8 mouse cellular contexts compared by ENCODE assay signal in genomic region chr7:97480290-97480689, GRCm38 (mm10). TPM values are rescaled to one million over a fixed set of nuclear protein-coding genes. Genes with fewer than 3 reads are reported as not detected.
DNase-seq lines count a peak whose midpoint lies in the region; ATAC-seq and TF ChIP-seq lines count a peak whose summit lies in the region.

No protein-coding gene starts in this region.

- H3K36me3 ChIP-seq in forebrain, embryonic 10.5 days (replicated peaks) = peaks cover 10% of the 10 kb centered on the region
- peaks cover 6% of the 10 kb centered on the region for H3K36me3 ChIP-seq in neural tube, embryonic 12.5 days

- 35% methylated on average over 3 of the region's 3 CpGs for WGBS in forebrain, embryonic 10.5 days
- WGBS in large intestine, adult 2 months = 11% methylated on average over 3 of the region's 3 CpGs
- WGBS in neural tube, embryonic 12.5 days = 33% methylated on average over 3 of the region's 3 CpGs

- peak; percentile 27; the same call in 1 of the 2 replicates for ATAC-seq in neural tube, embryonic 12.5 days (ENCODE audit: low FRiP score, low read depth)

- H3K4me1 ChIP-seq in forebrain, embryonic 10.5 days = peaks cover 17% of the 10 kb centered on the region
- peaks cover 18% of the 10 kb centered on the region for H3K4me1 ChIP-seq in neural tube, embryonic 12.5 days

- no peak for DNase-seq in left cerebral cortex, adult 2 months (ENCODE audit: extremely low spot score in 1 of 2, low spot score in 2 of 2)
- DNase-seq in left cerebral cortex, adult 11 months (ENCODE audit: low spot score) = no peak
- DNase-seq in forebrain, embryonic 10.5 days (ENCODE audit: extremely low spot score, low spot score) = no peak
- peak; percentile 7 for DNase-seq in large intestine, adult 2 months (ENCODE audit: low read depth, low spot score)
- no peak for DNase-seq in layer of hippocampus, adult 18-20 months (ENCODE audit: low spot score in 2 of 2)
- no peak for DNase-seq in spleen, postnatal 36 days (ENCODE audit: low spot score in 2 of 2)
- no peak for DNase-seq in embryo, embryonic 9.5 days (ENCODE audit: extremely low spot score)

- 0 out of 2 replicates have a peak overlapping the region, but pooled peaks have one; percentile 20 for H3K27ac ChIP-seq in left cerebral cortex, adult 2 months
- H3K27ac ChIP-seq in forebrain, embryonic 10.5 days = peak overlapping the region; percentile 87
- H3K27ac ChIP-seq in neural tube, embryonic 12.5 days = no peak overlapping the region

- no peak overlapping the region for H3K9ac ChIP-seq in neural tube, embryonic 12.5 days

- intact Hi-C loops in left cerebral cortex, adult 2 months (cut with DNase I) = loop anchor here (1.0 to 5.0 kb wide), 3 partner anchors 53 to 217 kb away; partner anchors contain the start of genes Aamdc, Clns1a and Rsf1

- no peaks in the 10 kb centered on the region for H3K9me3 ChIP-seq in forebrain, embryonic 10.5 days
- H3K9me3 ChIP-seq in neural tube, embryonic 12.5 days = no peaks in the 10 kb centered on the region

- no peak for TF ChIP-seq CTCF in left cerebral cortex, adult 2 months (IDR thresholded peaks at IDR 0.05)

- H3K27me3 ChIP-seq in forebrain, embryonic 10.5 days (ENCODE audit: poor library complexity, severe bottlenecking) = no peaks in the 10 kb centered on the region
- no peaks in the 10 kb centered on the region for H3K27me3 ChIP-seq in neural tube, embryonic 12.5 days (replicated peaks)

- H3K4me3 ChIP-seq in left cerebral cortex, adult 2 months = peak overlapping the region; percentile 94
- H3K4me3 ChIP-seq in forebrain, embryonic 10.5 days = peak overlapping the region; percentile 80
- H3K4me3 ChIP-seq in neural tube, embryonic 12.5 days = 0 out of 2 replicates have a peak overlapping the region, but pooled peaks have one; percentile 78

- peak overlapping the region; percentile 91 for H3K4me2 ChIP-seq in neural tube, embryonic 12.5 days (replicated peaks)

RNA-seq across cellular contexts. Expression of gene Ints4, which starts 0.5 kb away (rescaled TPM):
- 10 to 100 TPM; 28.7 to 30.9 TPM for total RNA-seq in left cerebral cortex, adult 2 months (2021)
- 63.3 and 69.4 TPM in 2 replicates for polyA plus RNA-seq in forebrain, embryonic 10.5 days (2016; fragmentation: Nextera tagmentation; extraction: Ambion mirVana)
- 66.1 and 72.6 TPM in 2 replicates for polyA plus RNA-seq in large intestine, adult 2 months (2012; rRNA removed)
- 56.9 and 57.6 TPM in 2 replicates for polyA plus RNA-seq in neural tube, embryonic 12.5 days (2016; fragmentation: Nextera tagmentation; extraction: Ambion mirVana)
- 10 to 100 TPM; 31.0 to 34.6 TPM for total RNA-seq in layer of hippocampus, adult 18-20 months (2021)

RNA-seq across cellular contexts. Expression of gene Kctd14, which starts 29.2 kb away (rescaled TPM):
- 1 to 10 TPM; 3.3 to 3.7 TPM for total RNA-seq in left cerebral cortex, adult 2 months (2021)
- 0.33 and 0.40 TPM in 2 replicates for polyA plus RNA-seq in forebrain, embryonic 10.5 days (2016; fragmentation: Nextera tagmentation; extraction: Ambion mirVana)
- polyA plus RNA-seq in large intestine, adult 2 months (2012; rRNA removed) = 4.3 and 5.0 TPM in 2 replicates
- polyA plus RNA-seq in neural tube, embryonic 12.5 days (2016; fragmentation: Nextera tagmentation; extraction: Ambion mirVana) = 2.0 TPM in 2 replicates
- 1 to 10 TPM; 5.0 to 5.3 TPM for total RNA-seq in layer of hippocampus, adult 18-20 months (2021)
